Mouse (Mus musculus) bone marrow macrophage, adult 2 months (primary cell): Measurements from ENCODE around the gene Serinc2. TPM values are rescaled to one million over a fixed set of nuclear protein-coding genes. Genes with fewer than 3 reads are reported as not detected.

Experiments used
- H3K27ac ChIP-seq: 2 replicates; pipeline ENCODE4 v1.5.1; 2012; ENCODE audit warnings: low read depth, low read length; ENCODE audit not compliant: insufficient read depth
- H3K4me1 ChIP-seq: 2 replicates; pipeline ENCODE4 v1.6.1; 2012; ENCODE audit warnings: low read length; ENCODE audit not compliant: control insufficient read depth, insufficient read depth
- H3K4me3 ChIP-seq: 2 replicates; pipeline ENCODE4 v1.5.1; 2012; ENCODE audit warnings: mild to moderate bottlenecking, low read length, moderate library complexity; ENCODE audit not compliant: insufficient read depth
- CTCF ChIP-seq: IDR thresholded peaks from 2 replicates; pipeline ENCODE4 v1.5.1; 2012; ENCODE audit warnings: low read depth, mild to moderate bottlenecking, low read length, moderate library complexity
- POLR2A ChIP-seq: IDR thresholded peaks from 2 replicates; pipeline ENCODE4 v1.6.1; 2012; ENCODE audit warnings: mild to moderate bottlenecking, low read depth, low read length, borderline replicate concordance
- polyA plus RNA-seq: library from polyadenylated mRNA; stranded (reverse); fragments of >200 nt; gene quantifications from 2 replicates; pipeline ENCODE4 v1.2.4, GENCODE M21; 2012; ENCODE audit not compliant: missing spikeins, insufficient read depth, insufficient read length

Gene Serinc2
- polyA plus RNA-seq, 1 experiment: 1.3 TPM

GRCm38 (mm10) chr4:130283826-130284225 is 4.8 kb upstream of the Serinc2 start:
- no peak for TF ChIP-seq CTCF
- no peak for TF ChIP-seq POLR2A
- Histone ChIP-seq H3K4me3 (no peak overlapping the region), H3K27ac (peak overlapping the region; percentile 5), H3K4me1 (peaks cover 16% of the 10 kb centered on the region)

GRCm38 (mm10) chr4:130282856-130283255 is 3.9 kb upstream of the Serinc2 start:
- Histone ChIP-seq H3K4me1 (peaks cover 16% of the 10 kb centered on the region), H3K4me3 (no peak overlapping the region), H3K27ac (no peak overlapping the region)
- TF ChIP-seq POLR2A: no peak
- TF ChIP-seq CTCF: no peak

GRCm38 (mm10) chr4:130276573-130277176 is 2.3 kb downstream of the Serinc2 start:
- H3K27ac ChIP-seq: no peak overlapping the region
- H3K4me1 ChIP-seq: 0 out of 2 replicates have a peak, but pooled peaks cover 5% of the 10 kb centered on the region
- no peak overlapping the region for H3K4me3 ChIP-seq
- no peak for TF ChIP-seq POLR2A
- no peak for TF ChIP-seq CTCF

- peaks cover 8% of the 10 kb centered on the region for H3K4me1 ChIP-seq
- no peak overlapping the region for H3K27ac ChIP-seq
- TF ChIP-seq CTCF: no peak
- TF ChIP-seq POLR2A: no peak
- no peak overlapping the region for H3K4me3 ChIP-seq
Observed at GRCm38 (mm10) chr4:130275823-130276105, 3.2 kb downstream of the Serinc2 start.

- Histone ChIP-seq H3K27ac (no peak overlapping the region), H3K4me3 (peak overlapping the region; percentile 21; the same call in 1 of the 2 replicates), H3K4me1 (peaks cover 11% of the 10 kb centered on the region)
- TF ChIP-seq CTCF (no peak), POLR2A (no peak)
Observed at GRCm38 (mm10) chr4:130275016-130275822, 3.8 kb downstream of the Serinc2 start.

- H3K4me1 ChIP-seq: peaks cover 14% of the 10 kb centered on the region
- H3K4me3 ChIP-seq: peak overlapping the region; percentile 21; the same call in 1 of the 2 replicates
- H3K27ac ChIP-seq: no peak overlapping the region
- TF ChIP-seq CTCF (no peak), POLR2A (no peak)
Observed at GRCm38 (mm10) chr4:130274346-130275015, 4.5 kb downstream of the Serinc2 start.

- no peak overlapping the region for H3K27ac ChIP-seq
- H3K4me3 ChIP-seq: no peak overlapping the region
- peaks cover 14% of the 10 kb centered on the region for H3K4me1 ChIP-seq
- TF ChIP-seq POLR2A (no peak), CTCF (no peak)
Observed at GRCm38 (mm10) chr4:130273698-130274345, 5.2 kb downstream of the Serinc2 start.

GRCm38 (mm10) chr4:130270611-130271347 is 8.2 kb downstream of the Serinc2 start:
- no peak overlapping the region for H3K4me3 ChIP-seq
- TF ChIP-seq CTCF (no peak), POLR2A (no peak)
- peaks cover 19% of the 10 kb centered on the region for H3K4me1 ChIP-seq
- no peak overlapping the region for H3K27ac ChIP-seq

GRCm38 (mm10) chr4:130270089-130270488 is 8.9 kb downstream of the Serinc2 start:
- Histone ChIP-seq H3K4me1 (peaks cover 19% of the 10 kb centered on the region), H3K4me3 (no peak overlapping the region), H3K27ac (no peak overlapping the region)
- TF ChIP-seq CTCF (no peak), POLR2A (no peak)
